Mouse (Mus musculus) adrenal gland, postnatal 10 days (tissue): ENCODE results near the gene C1qtnf6. TPM values are rescaled to one million over a fixed set of nuclear protein-coding genes. Genes with fewer than 3 reads are reported as not detected.

Source experiments
- DNase-seq: peaks from one replicate; pipeline ENCODE4 v3.0.0; 2021; ENCODE audit warnings: mixed read lengths
- total RNA-seq, 2 experiments: library from RNA; stranded (reverse); gene quantifications; 2 replicates each; pipeline ENCODE4 v1.2.3; 2021

The C1qtnf6 gene
- total RNA-seq, 2 experiments from 2014 or later = 58.9 to 63.4 TPM

DNA sequence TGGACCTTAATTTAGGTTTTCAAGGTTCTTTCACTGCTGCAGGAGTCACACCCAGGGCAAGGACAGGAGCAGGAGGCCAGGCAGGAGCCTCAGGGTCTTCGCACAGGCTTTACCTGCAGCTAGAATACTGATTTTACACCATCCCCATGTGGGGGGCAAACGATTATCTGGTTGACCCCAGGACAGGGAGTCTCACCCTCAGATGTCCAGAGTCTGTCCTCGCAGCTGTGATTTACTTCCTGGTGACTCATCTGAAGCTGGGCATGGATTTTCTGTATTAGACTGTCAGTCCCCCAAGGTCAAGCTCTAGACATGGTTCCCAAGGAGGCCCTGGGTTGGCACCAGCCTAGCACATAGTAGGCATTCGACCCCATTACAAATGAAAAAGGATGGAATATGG is 14.8 kb upstream of the C1qtnf6 start:
- DNase-seq = no peak

- peak; percentile 61 for DNase-seq
Observed at GRCm38 (mm10) chr15:78544561-78545001, 13.4 kb upstream of the C1qtnf6 start, which contains the start of gene Sstr3. TSS of gene Sstr3 (minus strand) at chr15:78544685.

DNA sequence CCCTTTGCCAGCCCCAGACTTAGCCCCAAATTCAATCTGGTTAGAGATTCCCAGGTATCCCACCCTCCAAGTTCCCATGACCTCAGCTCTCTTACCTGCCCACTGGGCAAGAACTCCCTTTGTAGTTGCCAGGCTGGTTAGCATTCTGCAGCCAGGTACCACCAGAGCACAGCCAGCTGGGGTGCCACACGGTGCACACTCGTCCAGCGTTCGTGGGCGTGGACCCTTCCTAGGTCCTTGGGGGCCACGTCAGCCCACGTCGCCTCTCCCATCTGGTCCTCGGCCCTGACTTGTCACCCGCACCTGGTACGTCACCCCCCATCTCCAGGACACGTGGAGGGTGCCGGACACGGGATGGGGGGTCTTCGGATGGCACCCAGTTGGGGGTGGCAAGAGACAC is 12.8 kb upstream of the C1qtnf6 start:
- DNase-seq = no peak

DNA sequence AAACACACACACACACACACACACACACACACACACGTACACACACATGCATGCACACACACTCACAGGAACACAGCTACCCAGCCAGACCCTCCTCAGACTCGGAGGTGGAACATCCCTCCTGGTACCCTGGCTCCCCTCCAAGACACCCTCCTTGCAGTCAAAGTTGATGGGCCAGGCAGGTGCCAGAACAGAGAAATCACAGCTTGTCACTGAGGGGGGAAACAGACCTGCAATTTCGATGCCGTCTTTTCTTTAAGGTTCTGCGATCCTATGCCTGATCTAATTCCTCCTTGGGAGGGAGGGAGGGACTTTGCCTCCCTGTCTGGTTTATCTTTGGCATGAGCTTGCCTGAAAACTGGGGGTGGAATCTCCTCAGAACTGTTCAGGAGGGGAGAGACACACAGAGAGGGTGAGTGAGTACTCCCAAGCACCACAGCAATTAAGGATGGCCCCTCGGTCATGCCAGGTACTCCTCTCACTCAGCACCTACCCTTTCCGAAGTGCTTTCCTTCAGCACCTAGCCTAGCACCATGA is 11.6 kb upstream of the C1qtnf6 start:
- no peak for DNase-seq

- no peak for DNase-seq
Observed at GRCm38 (mm10) chr15:78542098-78542766, 11.0 kb upstream of the C1qtnf6 start.

- no peak for DNase-seq
Observed at GRCm38 (mm10) chr15:78541606-78542005, 10.4 kb upstream of the C1qtnf6 start.

GRCm38 (mm10) chr15:78541036-78541435 is 9.8 kb upstream of the C1qtnf6 start:
- DNase-seq = no peak

GRCm38 (mm10) chr15:78535723-78536421 is 4.7 kb upstream of the C1qtnf6 start:
- peak; percentile 46 for DNase-seq

DNA sequence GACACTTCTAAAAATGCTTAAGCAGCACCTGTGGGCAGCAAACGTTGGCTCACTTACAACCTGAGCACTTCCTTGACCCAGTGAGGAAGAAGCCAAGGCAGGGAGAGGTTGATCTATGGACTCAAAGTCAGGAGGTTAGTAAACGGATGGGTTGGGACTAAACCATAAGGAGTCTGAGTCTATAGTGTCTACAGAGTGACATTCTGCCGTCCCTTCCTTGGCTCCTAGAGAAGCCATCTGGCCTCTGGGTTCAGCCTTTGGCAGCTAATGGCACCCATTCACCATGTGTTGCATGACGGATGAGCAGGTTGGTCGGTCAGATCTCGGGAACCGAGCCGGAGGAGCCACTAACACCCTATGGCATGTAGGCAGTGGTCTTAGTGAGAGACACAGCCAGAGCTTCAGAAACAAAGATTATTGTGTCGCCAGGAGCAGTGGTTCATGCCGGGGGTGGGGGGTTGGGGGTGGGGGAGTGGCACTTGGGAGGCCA is 2.2 kb upstream of the C1qtnf6 start:
- DNase-seq = no peak

DNA sequence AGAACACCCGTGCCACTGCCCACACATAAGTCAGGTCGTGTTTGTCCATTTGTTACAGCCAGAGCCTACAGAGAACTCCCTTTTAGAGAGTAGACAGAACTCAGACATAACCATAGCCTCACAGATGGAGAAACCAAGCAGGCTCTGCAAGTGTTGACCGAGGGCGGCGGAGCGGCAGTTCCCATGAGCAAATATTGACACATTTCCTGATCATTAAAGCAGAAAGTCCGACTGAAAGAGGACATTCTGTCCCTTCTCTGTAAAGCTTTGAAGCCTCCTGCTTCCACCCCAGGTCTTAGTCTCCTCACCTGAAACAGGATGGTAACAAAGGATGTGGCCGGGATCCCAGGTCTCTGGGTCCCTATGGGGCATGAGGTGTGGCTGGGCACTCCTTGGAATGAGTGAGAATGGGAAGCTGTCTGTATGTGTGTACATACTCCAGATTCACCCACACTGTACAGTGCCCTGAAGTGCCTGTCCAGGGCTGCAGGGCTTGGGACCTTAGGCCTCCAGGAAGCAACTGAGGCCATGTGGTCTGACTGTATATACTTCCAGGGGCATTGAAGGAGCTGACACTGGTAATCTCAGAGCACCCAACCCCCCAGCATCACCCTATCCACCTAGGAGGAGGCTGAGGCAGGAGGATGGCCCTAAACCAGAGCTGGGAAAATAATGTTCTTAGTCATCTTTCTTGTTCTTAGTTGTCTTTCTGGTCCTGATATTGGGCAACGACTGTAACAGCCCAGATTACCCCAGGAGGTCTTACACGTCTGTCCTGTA is 1.5 kb upstream of the C1qtnf6 start:
- no peak for DNase-seq

- DNase-seq = peak; percentile 98
Observed at GRCm38 (mm10) chr15:78531901-78532469, 769 bp upstream of the C1qtnf6 start.

- no peak for DNase-seq
Observed at GRCm38 (mm10) chr15:78531451-78531720, 170 bp upstream of the C1qtnf6 start.

GRCm38 (mm10) chr15:78530141-78530540 is 1.1 kb downstream of the C1qtnf6 start:
- no peak for DNase-seq

- peak; percentile 85 for DNase-seq
Observed at GRCm38 (mm10) chr15:78529428-78529990, 1.7 kb downstream of the C1qtnf6 start.

DNA sequence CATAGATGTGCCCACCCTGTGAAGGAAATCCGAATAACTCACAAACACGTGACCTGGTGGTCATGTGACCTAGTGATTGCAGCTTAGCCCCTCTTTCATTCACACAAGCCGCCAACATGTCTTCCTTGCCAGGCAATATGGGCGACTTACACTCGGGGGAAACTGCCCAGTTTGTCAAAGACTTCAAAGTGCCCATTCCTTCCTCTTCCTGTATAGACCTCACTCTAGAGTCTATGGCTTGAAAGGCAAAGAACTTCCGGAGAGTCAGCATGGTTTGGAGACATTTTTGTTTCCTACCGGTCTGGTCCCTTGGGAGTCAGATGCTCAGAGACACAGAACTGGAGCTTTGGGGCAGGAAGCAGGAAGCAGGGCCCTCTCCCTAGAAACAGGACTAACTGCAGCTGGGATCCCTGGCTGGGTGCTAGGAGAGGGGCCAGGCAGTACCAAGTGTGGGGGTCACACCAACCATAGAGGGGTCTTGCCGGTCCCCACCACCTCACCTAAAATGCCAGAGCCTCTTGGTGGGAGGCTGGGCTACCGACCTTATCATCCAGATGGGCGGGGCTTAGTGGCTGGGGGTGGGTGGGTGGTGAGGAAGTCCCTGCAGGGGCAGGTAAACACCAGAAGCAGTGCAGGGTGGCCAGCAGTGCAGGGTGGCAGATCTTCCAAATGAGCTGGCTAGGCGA is 2.3 kb downstream of the C1qtnf6 start:
- DNase-seq = peak; percentile 50

DNA sequence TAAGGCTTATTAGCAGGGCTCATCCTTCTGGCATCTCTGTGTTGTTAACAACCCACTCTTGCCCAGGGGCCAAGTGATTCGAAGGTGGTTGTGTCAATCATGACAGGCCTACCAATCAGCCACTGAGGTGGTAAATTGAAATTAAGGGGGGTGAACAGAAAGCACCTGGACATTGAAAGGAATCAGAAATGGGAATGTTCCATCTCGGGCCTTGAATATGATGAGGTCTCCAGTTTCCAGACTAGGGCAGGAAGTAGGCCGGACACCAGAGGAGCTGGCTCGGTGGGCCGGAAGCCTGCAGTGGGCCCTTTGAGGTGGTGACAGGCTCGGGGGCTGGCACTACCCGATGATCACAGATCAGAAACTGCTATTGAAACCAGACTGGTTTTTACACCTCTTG is 3.2 kb downstream of the C1qtnf6 start:
- DNase-seq = peak; percentile 58

DNA sequence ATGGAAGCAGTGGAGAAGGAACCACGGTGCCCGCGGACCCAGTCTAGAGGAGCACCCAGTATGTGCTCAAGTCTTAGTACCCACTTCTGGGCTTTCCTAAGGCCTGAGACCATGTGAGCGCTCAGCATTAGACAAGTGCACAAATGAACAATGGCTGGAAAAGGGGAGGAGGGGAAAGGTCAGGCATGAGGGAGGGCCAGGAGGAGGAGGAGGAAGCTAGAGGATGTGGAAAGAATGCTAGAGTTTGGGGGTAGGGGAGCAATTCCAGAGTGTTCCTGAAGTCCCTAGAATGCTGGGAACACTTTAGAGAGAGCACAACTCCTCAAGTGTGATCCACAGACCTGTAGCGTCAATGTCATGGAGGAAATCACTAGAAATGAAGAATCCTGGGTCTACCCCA is 7.1 kb downstream of the C1qtnf6 start:
- no peak for DNase-seq

DNA sequence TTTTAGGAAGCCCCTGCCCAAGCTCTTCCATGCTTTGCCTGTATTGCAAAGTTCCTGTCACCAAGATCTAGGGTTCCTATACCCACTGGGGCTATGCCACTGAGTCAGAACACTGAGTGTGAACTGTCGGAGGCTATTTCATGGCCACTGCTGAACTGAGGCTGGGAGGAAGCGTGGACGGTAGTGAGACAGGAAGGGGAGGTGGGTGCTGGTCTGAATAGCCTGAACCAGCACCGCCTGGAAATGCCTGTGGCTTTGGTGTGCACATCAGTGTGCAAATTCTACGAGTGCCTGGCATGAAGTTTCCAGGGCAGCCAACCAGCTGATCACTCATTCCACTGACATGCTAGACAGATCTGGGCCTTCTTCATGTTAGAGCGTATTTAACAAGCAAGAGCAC is 9.3 kb downstream of the C1qtnf6 start:
- no peak for DNase-seq

GRCm38 (mm10) chr15:78521331-78521730 is 9.9 kb downstream of the C1qtnf6 start:
- no peak for DNase-seq

DNA sequence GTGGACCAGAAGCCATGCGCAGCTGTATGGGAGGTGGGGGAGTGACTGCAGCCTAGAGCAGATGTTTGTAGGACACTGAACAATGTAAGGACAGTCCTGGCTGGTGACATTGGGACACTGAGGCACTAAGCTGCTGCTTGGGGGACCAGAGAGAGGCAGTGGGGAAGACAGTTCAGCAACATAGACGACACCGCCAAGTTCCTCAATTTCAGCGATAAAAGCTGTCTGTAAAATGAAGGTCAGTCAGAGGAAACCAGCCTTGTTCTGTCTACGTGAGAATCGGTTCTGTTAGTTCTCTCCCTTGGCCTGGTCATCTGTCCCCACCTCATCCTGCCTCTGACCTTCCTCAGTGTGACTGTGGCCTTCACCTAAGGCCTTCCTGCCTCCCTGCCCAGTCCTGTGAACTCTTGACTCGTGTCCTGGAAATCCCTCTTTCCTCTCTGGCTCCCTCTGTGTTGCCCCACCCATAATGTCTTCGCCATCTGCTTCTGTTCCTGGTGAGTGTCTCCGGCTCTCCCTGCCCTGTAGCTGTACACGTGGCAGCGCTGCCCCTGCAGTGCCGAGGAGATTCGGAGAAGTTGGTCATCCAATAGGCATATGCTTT is 11.0 kb downstream of the C1qtnf6 start:
- peak; percentile 56 for DNase-seq

- no peak for DNase-seq
Observed at GRCm38 (mm10) chr15:78518221-78518620, 13.0 kb downstream of the C1qtnf6 start.
